Mouse (Mus musculus): Measurements from ENCODE around the gene Cox8a.

Cox8a gene

GRCm38 (mm10) chr19:7190986-7191385 is 26.4 kb downstream of the Cox8a start:
- in situ Hi-C loops (cut with MboI; ENCODE audit: unreplicated experiment in 2 of 2): no loop called here

GRCm38 (mm10) chr19:7189026-7189425 is 28.4 kb downstream of the Cox8a start:
- in situ Hi-C loops (cut with MboI; ENCODE audit: unreplicated experiment in 2 of 2): no loop called here

GRCm38 (mm10) chr19:7187157-7187556 is 30.3 kb downstream of the Cox8a start:
- in situ Hi-C loops (cut with MboI; ENCODE audit: unreplicated experiment in 2 of 2): no loop called here

GRCm38 (mm10) chr19:7185715-7186291 is 31.6 kb downstream of the Cox8a start:
- in situ Hi-C loops (cut with MboI; ENCODE audit: unreplicated experiment in 2 of 2): no loop called here

- in situ Hi-C loops (cut with MboI; ENCODE audit: unreplicated experiment in 2 of 2): no loop called here
Measured at GRCm38 (mm10) chr19:7185059-7185458, 32.4 kb downstream of the Cox8a start.

GRCm38 (mm10) chr19:7183419-7183818 is 34.0 kb downstream of the Cox8a start:
- in situ Hi-C loops (cut with MboI; ENCODE audit: unreplicated experiment in 2 of 2): no loop called here

GRCm38 (mm10) chr19:7182273-7182949 is 35.0 kb downstream of the Cox8a start:
- in situ Hi-C loops (cut with MboI; ENCODE audit: unreplicated experiment in 2 of 2): no loop called here

- in situ Hi-C loops (cut with MboI; ENCODE audit: unreplicated experiment in 2 of 2): no loop called here
Measured at GRCm38 (mm10) chr19:7181496-7181895, 35.9 kb downstream of the Cox8a start.

GRCm38 (mm10) chr19:7180756-7181405 is 36.5 kb downstream of the Cox8a start:
- in situ Hi-C loops (cut with MboI; ENCODE audit: unreplicated experiment in 2 of 2): no loop called here

- in situ Hi-C loops (cut with MboI; ENCODE audit: unreplicated experiment in 2 of 2): loop anchor here in 1 of 2 experiments (5.0 kb wide), 1 partner anchor 37 kb away; no protein-coding TSS in a partner anchor
Measured at GRCm38 (mm10) chr19:7178841-7179452, 38.5 kb downstream of the Cox8a start.

GRCm38 (mm10) chr19:7177804-7178511 is 39.5 kb downstream of the Cox8a start:
- in situ Hi-C loops (cut with MboI; ENCODE audit: unreplicated experiment in 2 of 2): loop anchor here in 1 of 2 experiments (5.0 kb wide), 1 partner anchor 36 kb away; no protein-coding TSS in a partner anchor

- in situ Hi-C loops (cut with MboI; ENCODE audit: unreplicated experiment in 2 of 2): loop anchor here in 1 of 2 experiments (5.0 kb wide), 1 partner anchor 34 kb away; no protein-coding TSS in a partner anchor
Measured at GRCm38 (mm10) chr19:7176041-7176696, 41.2 kb downstream of the Cox8a start.

GRCm38 (mm10) chr19:7172051-7172866 is 45.2 kb downstream of the Cox8a start:
- in situ Hi-C loops (cut with MboI; ENCODE audit: unreplicated experiment in 2 of 2): no loop called here

GRCm38 (mm10) chr19:7171447-7171846 is 46.0 kb downstream of the Cox8a start:
- in situ Hi-C loops (cut with MboI; ENCODE audit: unreplicated experiment in 2 of 2): no loop called here

- in situ Hi-C loops (cut with MboI; ENCODE audit: unreplicated experiment in 2 of 2): no loop called here
Measured at GRCm38 (mm10) chr19:7170916-7171315, 46.5 kb downstream of the Cox8a start.

GRCm38 (mm10) chr19:7168423-7168822 is 49.0 kb downstream of the Cox8a start:
- in situ Hi-C loops (cut with MboI; ENCODE audit: unreplicated experiment in 2 of 2): no loop called here

- in situ Hi-C loops (cut with MboI; ENCODE audit: unreplicated experiment in 2 of 2): no loop called here
Measured at GRCm38 (mm10) chr19:7166767-7167166, 50.6 kb downstream of the Cox8a start.

- in situ Hi-C loops (cut with MboI; ENCODE audit: unreplicated experiment in 2 of 2): no loop called here
Measured at GRCm38 (mm10) chr19:7166200-7166711, 51.2 kb downstream of the Cox8a start.

All from v-Abl transformed pro-B cells (cell line).